14 mouse cellular contexts compared by ENCODE assay signal in the genomic region with DNA sequence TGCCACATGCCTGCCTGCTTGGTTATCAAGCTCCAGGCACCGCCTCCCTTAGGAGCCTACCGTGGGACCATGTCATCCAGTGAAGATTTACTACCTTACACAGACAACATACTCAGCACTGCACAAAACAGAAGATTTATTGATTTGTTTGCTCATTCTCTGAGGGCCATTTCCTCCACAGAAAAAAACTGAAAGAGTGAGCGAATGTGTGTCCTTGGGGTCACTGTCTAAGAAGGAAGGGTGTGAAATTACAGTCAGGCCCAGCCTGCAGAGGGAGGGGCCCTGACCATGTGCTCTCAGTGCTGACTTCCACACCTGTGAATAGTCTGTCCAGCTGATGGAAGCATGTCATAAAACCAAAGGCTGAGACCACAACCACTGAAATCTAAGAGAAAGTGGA.
A peak's percentile ranks its signal among the peaks of the same experiment; 100 is the strongest.
DNase-seq lines count a peak whose midpoint lies in the region; ATAC-seq and TF ChIP-seq lines count a peak whose summit lies in the region.
"Had no signal": no experiment of that assay in that cellular context is flagged by ENCODE, and none has a peak within 500 bp of the region (broad histone marks: within the 10 kb centered on the region; RNA-seq: fewer than 3 reads in every experiment).

No protein-coding gene starts in this region.

- H3K4me2 ChIP-seq in intestine, postnatal 0 days (replicated peaks; ENCODE audit: low read depth): no peak overlapping the region
- H3K4me2 ChIP-seq: forebrain, embryonic 13.5 days; heart, embryonic 13.5 days had no signal

- no peaks in the 10 kb centered on the region for H3K4me1 ChIP-seq in intestine, postnatal 0 days (replicated peaks; ENCODE audit: control insufficient read depth, insufficient read depth, low read length)
- H3K4me1 ChIP-seq: forebrain, embryonic 13.5 days; heart, embryonic 13.5 days had no signal

- no peaks in the 10 kb centered on the region for H3K27me3 ChIP-seq in intestine, postnatal 0 days (replicated peaks; ENCODE audit: control insufficient read depth, insufficient read depth, low read length)
- H3K27me3 ChIP-seq: forebrain, embryonic 13.5 days; heart, embryonic 13.5 days had no signal

- H3K36me3 ChIP-seq in intestine, postnatal 0 days (ENCODE audit: control insufficient read depth, insufficient read depth): no peaks in the 10 kb centered on the region
- H3K36me3 ChIP-seq: heart, embryonic 13.5 days had no signal

- peak; percentile 19 for DNase-seq in gastrocnemius, adult 2 months
- DNase-seq in gastrocnemius, postnatal 14 days: no peak
- peak; percentile 56 to 63 for DNase-seq in adrenal gland, postnatal 36 days
- DNase-seq in neural tube, embryonic 10.5 days (ENCODE audit: extremely low spot score, low spot score): peak; percentile 59
- DNase-seq in ovary, postnatal 14 days (ENCODE audit: low spot score): no peak
- no peak for DNase-seq in cerebellum, postnatal 10 days
- no peak for DNase-seq in gastrocnemius, adult 8-10 months (ENCODE audit: low spot score in 2 of 2)
- DNase-seq: cerebellum, postnatal 14 days; layer of hippocampus, adult 9-11 months; thymus, postnatal 4 days had no signal

- H3K4me3 ChIP-seq in gastrocnemius, adult 2 months: no peak overlapping the region
- no peak overlapping the region for H3K4me3 ChIP-seq in intestine, postnatal 0 days (ENCODE audit: low read depth, low read length)
- H3K4me3 ChIP-seq: forebrain, embryonic 13.5 days; heart, embryonic 13.5 days had no signal

- H3K9ac ChIP-seq in intestine, postnatal 0 days (ENCODE audit: low read depth, low read length): no peak overlapping the region
- H3K9ac ChIP-seq: forebrain, embryonic 13.5 days; heart, embryonic 13.5 days; liver, embryonic 14.5 days had no signal

- ATAC-seq in intestine, postnatal 0 days: peak; percentile 92
- ATAC-seq: forebrain, embryonic 13.5 days had no signal

- TF ChIP-seq CTCF in gastrocnemius, adult 2 months (IDR thresholded peaks at IDR 0.05): no peak
- TF ChIP-seq CTCF in intestine, postnatal 0 days (IDR thresholded peaks at IDR 0.05; ENCODE audit: low read depth): no peak

- intact Hi-C loops in gastrocnemius, adult 2 months (cut with DNase I): no loop called here
- intact Hi-C loops in gastrocnemius, postnatal 14 days (cut with DNase I; ENCODE audit: low total_unique reads): no loop called here

- WGBS in intestine, postnatal 0 days: 15% methylated on average over 3 of the region's 3 CpGs

- no peaks in the 10 kb centered on the region for H3K9me3 ChIP-seq in intestine, postnatal 0 days (ENCODE audit: control insufficient read depth)
- H3K9me3 ChIP-seq: forebrain, embryonic 13.5 days; heart, embryonic 13.5 days had no signal

- no peak overlapping the region for H3K27ac ChIP-seq in gastrocnemius, adult 2 months
- no peak overlapping the region for H3K27ac ChIP-seq in intestine, postnatal 0 days (ENCODE audit: low read depth, low read length)
- H3K27ac ChIP-seq: forebrain, embryonic 13.5 days; heart, embryonic 13.5 days; liver, embryonic 14.5 days had no signal

Comparison
In these comparisons a context has a peak if more than half of its experiments do, and no peak if none do; other contexts are left out.
1. DNase-seq: peak in gastrocnemius, adult 2 months (single experiment), adrenal gland, postnatal 36 days (2 of 2) and neural tube, embryonic 10.5 days (single experiment); none in gastrocnemius, postnatal 14 days (single experiment), ovary, postnatal 14 days (single experiment), cerebellum, postnatal 10 days (0 of 2) and gastrocnemius, adult 8-10 months (0 of 2).